ENCODE assay signal across 11 mouse cellular contexts in the genomic region with DNA sequence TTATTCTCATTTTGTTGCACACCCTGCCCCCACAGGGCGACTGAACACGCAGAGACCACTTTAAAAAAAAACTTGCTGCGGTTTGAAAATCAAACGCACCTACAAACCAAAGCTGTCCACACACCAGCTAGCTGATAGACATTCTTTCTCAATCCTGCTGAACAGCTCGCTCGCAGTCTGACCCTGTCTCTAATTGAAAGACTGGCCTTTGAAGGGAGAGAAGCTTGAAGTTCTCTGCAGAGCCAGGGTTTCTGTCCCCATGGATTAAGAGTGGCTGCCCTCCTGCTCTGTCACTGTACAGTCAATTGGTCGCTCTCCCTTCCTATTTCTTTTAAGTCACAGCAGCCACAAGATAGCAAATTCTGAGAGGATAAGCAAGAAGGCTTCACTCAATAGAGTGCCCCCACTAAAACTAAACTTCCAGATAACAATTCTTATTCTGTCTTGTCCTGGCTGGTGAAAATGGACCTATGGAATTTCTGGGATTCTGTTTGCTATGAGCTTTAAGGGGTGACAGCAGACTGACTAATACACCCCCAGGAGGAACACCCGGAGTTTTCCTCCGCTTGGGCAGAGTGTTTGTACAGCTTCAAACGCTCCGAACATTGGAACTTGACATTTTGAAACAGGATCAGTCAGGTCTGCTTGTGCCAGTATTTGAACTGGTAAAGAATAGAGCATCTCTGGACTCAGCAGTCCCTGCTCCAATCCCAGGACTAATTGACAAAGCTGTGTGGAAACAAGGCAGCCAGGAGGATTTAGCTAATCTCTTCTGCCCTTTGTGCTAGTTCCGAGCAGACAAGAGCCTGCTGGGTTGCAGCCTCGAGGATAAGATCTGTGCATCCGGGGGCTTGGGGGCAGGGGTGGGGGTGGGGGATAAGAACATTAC.
A peak's percentile ranks its signal among the peaks of the same experiment; 100 is the strongest.
DNase-seq lines count a peak whose midpoint lies in the region; ATAC-seq and TF ChIP-seq lines count a peak whose summit lies in the region.
"Had no signal": no experiment of that assay in that cellular context is flagged by ENCODE, and none has a peak within 500 bp of the region (broad histone marks: within the 10 kb centered on the region; RNA-seq: fewer than 3 reads in every experiment).

No protein-coding gene starts in this region.

- WGBS in lung, embryonic 16.5 days: 20% methylated on average over 14 of the region's 14 CpGs
- 15% methylated on average over 14 of the region's 14 CpGs for WGBS in forebrain, postnatal 0 days

- TF ChIP-seq CTCF in forebrain, postnatal 0 days (IDR thresholded peaks at IDR 0.05; ENCODE audit: low read depth): no peak

- no peaks in the 10 kb centered on the region for H3K27me3 ChIP-seq in lung, embryonic 16.5 days (ENCODE audit: control insufficient read depth, insufficient read depth, low read depth, low read length)
- no peaks in the 10 kb centered on the region for H3K27me3 ChIP-seq in forebrain, postnatal 0 days (ENCODE audit: insufficient read depth, low read length)
- H3K27me3 ChIP-seq: stomach, embryonic 15.5 days had no signal

- no peak for DNase-seq in lung, postnatal 10 days
- peak; percentile 51 for DNase-seq in embryo, embryonic 10.5 days (ENCODE audit: low spot score)
- no peak for DNase-seq in forebrain, postnatal 0 days
- DNase-seq in retina, embryonic 14.5 days (ENCODE audit: low spot score): peak; percentile 56
- DNase-seq in gastrocnemius, postnatal 4 days (ENCODE audit: low spot score in 2 of 2): no peak
- DNase-seq in layer of hippocampus, adult 8-10 months (ENCODE audit: low spot score in 2 of 2): no peak
- no peak for DNase-seq in testis, postnatal 14 days (ENCODE audit: low spot score)
- DNase-seq: kidney, postnatal 4 days; right cerebral cortex, adult 18-20 months had no signal

- no peaks in the 10 kb centered on the region for H3K36me3 ChIP-seq in lung, embryonic 16.5 days (ENCODE audit: control insufficient read depth, insufficient read depth, low read length)
- H3K36me3 ChIP-seq in forebrain, postnatal 0 days (ENCODE audit: insufficient read depth): no peaks in the 10 kb centered on the region
- H3K36me3 ChIP-seq: stomach, embryonic 15.5 days had no signal

- no peak overlapping the region for H3K4me2 ChIP-seq in lung, embryonic 16.5 days (ENCODE audit: low read depth, low read length)
- no peak overlapping the region for H3K4me2 ChIP-seq in forebrain, postnatal 0 days (ENCODE audit: low read depth)
- H3K4me2 ChIP-seq: stomach, embryonic 15.5 days had no signal

- peaks cover 15% of the 10 kb centered on the region for H3K4me1 ChIP-seq in lung, embryonic 16.5 days (replicated peaks; ENCODE audit: control insufficient read depth, insufficient read depth, low read length)
- no peaks in the 10 kb centered on the region for H3K4me1 ChIP-seq in forebrain, postnatal 0 days (ENCODE audit: insufficient read depth)
- H3K4me1 ChIP-seq: stomach, embryonic 15.5 days had no signal

- H3K9ac ChIP-seq in lung, embryonic 16.5 days (ENCODE audit: low read length): no peak overlapping the region
- H3K9ac ChIP-seq in forebrain, postnatal 0 days: no peak overlapping the region
- H3K9ac ChIP-seq: stomach, embryonic 15.5 days had no signal

- ATAC-seq in lung, embryonic 16.5 days (ENCODE audit: low read depth): 0 out of 2 replicates have a peak, but pooled peaks have one; percentile 6
- peak; percentile 38 for ATAC-seq in forebrain, postnatal 0 days

- H3K27ac ChIP-seq in lung, embryonic 16.5 days (ENCODE audit: low read length): peak overlapping the region; percentile 58
- no peak overlapping the region for H3K27ac ChIP-seq in forebrain, postnatal 0 days (ENCODE audit: low read depth, low read length)
- H3K27ac ChIP-seq: stomach, embryonic 15.5 days had no signal

- no peaks in the 10 kb centered on the region for H3K9me3 ChIP-seq in lung, embryonic 16.5 days (ENCODE audit: control insufficient read depth, low read length)
- no peaks in the 10 kb centered on the region for H3K9me3 ChIP-seq in forebrain, postnatal 0 days (ENCODE audit: low read length)
- H3K9me3 ChIP-seq: stomach, embryonic 15.5 days had no signal

- H3K4me3 ChIP-seq in lung, embryonic 16.5 days (ENCODE audit: low read length): no peak overlapping the region
- no peak overlapping the region for H3K4me3 ChIP-seq in forebrain, postnatal 0 days (ENCODE audit: low read depth, low read length)
- H3K4me3 ChIP-seq: stomach, embryonic 15.5 days had no signal

Comparison
In these comparisons a context has a peak if more than half of its experiments do, and no peak if none do; other contexts are left out.
1. DNase-seq: peak in embryo, embryonic 10.5 days (single experiment) and retina, embryonic 14.5 days (single experiment); none in lung, postnatal 10 days (single experiment), forebrain, postnatal 0 days (single experiment), gastrocnemius, postnatal 4 days (0 of 2), layer of hippocampus, adult 8-10 months (0 of 2) and testis, postnatal 14 days (single experiment).